Mouse (Mus musculus): ENCODE measurements around the gene Tnip1.

GRCm38 (mm10) chr11:54928219-54928618 lies 34.5 kb downstream of the Tnip1 start:
- no peak for TF ChIP-seq GATA1 (IDR thresholded peaks at IDR 0.05; ENCODE audit: borderline replicate concordance, low read length)
- TF ChIP-seq FLI1 (IDR thresholded peaks at IDR 0.05; ENCODE audit: low read length), result no peak

Data from megakaryocyte, embryonic 14.5 days (primary cell).